Mouse (Mus musculus) v-Abl transformed pro-B cells (cell line): Measurements from ENCODE around the gene Gng7.

ENCODE experiments used
- in situ Hi-C, 2 experiments: fragments of 400-800 bp; cut with MboI; formaldehyde crosslinking; loops; one replicate each; pipeline ENCODE4 v1.15.1; 2025; ENCODE audit not compliant: unreplicated experiment in 2 of 2

Gng7 gene

DNA sequence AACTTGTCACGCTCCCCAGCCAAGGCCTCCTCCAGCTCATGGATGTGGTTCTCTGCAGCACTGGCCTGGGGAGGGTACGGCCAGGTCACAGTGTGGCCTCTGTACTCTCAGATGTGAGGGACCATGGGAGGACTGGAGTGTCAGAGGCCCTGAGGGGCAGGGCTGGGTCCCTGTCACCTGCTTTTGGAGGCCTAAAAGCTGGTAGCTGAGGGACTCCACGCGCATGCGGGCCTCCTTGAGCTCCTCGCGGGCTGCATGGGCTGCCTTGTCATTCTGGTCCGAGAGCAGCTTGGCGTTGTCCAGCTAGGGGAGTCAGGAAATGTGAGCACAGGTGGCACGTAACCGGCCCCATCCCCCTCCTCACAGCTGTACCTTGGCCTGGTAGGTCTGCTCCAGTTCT lies 110.0 kb downstream of the Gng7 start:
- in situ Hi-C loops: no loop called here

DNA sequence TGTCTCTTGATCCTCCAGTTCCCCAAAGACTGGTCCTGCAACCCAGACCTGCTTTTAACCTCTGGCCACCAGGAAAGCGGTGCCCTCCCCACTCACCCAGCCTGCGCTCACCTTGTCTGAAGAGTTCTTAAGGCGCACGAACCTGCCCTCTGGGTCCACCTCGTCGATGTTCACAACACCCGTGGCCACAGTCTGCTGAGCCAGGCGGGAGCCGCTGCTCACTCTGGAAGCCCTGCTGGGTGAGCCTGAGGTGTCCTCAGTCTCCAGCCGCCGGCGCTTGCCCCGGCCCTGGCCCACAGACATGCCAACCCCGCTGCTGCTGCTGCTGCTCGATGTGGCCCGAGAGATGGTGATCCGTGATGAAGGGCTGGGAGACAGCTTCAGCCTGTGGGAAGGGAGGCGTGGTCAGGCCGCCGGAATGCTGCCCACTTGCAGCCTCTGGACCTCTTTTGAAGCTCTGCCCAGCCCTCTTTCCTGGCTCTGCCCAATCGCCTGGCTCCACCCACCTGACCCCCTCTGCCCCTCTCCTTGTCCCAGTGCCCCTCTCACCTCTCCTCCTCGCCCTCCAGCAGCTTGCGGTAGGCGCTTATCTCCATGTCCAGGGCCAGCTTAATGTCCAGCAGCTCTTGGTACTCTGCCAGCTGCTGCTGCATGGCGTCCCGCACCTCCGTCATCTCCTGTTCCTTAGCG lies 110.6 kb downstream of the Gng7 start:
- in situ Hi-C loops: no loop called here

DNA sequence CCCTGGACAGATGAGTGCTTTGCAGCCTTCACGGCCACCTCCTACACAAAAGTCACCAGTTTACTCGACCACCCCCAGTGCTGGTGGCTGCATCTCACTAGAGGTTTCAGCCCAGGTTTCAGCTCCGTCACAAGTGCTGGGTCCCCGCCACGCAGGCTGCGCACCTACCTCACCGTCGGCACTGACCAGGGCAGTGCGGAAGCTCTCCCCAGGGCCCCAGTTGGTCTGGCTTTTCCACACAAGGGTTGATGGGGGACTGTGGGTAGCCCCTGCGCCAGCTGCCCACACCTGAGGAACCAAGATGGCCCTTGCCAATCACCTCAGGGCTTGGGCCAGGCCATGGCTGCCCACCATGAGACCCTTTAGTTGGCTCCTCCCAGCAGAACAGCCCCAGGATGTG lies 111.5 kb downstream of the Gng7 start:
- in situ Hi-C loops: no loop called here

DNA sequence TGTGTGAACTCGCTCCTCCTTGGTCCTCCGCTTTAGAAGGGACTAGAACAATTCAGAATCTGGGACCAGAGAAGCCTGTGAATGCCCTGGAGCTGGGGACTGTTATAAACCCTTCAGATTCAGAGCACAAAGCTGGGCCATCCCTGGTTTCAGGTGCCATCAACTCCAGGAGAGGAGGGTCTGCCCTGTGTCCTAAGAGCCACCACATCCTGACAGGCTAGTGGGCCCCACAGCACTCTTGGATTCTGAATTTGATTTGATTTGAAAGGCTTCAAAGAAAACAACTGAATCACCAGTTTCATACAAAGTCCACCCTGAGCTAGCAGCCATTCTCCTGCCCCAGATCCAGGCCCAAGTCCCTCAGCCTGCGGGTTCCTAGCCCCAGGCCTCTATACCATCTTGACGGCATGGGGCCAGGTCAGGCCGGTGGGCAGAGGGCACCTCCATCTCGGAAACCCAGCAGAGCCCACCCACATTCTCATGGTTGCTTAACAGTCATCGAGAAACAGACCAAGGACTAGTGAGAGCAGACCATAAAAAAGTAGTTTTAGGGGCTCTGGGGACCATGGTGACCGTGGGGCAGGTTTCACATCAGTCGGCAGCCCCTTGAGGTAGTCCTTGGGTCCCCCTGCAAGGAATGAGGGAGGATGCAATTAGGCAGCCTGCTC lies 112.3 kb downstream of the Gng7 start:
- in situ Hi-C loops: no loop called here

DNA sequence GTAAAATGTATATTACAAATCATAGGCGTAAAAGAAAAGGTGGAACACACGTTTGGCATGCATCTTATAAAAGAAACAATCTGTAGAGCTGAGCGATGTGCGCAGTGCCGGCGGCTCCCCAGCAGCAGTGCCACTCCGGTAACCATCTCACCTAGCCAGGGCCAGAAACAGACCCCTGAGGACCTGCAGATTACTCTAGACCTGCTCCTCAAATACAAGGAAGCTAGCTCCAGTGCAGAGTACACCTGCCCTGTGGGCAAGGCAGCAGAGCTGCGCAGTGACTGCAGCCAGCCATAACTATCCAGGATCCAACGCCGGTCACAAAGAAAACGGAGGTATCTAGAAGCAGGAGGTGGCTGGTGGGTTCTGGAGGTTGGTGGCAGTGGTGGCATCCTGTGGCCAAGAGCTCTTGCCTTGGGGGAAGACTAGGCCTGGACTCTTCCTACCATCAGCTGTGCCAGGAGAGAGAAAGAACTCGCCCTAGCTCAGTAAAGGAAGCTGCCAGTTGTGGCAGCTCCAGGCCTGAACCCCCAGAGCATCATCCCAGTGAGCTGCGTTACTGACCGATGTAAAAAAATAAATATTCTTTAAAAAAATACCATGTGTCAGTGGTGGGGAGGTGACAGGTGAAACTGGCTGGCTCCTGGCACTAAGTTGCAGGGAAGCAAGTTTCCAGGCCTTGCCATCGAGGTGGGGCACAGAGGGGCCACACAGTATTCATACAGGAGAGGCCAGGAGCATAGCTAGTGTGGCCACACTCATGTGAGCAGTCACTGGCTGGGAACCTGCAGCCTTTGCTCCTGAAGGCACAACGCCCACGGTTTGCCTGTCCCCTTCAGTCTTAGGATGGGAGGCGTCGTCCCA lies 113.1 kb downstream of the Gng7 start:
- in situ Hi-C loops: no loop called here

DNA sequence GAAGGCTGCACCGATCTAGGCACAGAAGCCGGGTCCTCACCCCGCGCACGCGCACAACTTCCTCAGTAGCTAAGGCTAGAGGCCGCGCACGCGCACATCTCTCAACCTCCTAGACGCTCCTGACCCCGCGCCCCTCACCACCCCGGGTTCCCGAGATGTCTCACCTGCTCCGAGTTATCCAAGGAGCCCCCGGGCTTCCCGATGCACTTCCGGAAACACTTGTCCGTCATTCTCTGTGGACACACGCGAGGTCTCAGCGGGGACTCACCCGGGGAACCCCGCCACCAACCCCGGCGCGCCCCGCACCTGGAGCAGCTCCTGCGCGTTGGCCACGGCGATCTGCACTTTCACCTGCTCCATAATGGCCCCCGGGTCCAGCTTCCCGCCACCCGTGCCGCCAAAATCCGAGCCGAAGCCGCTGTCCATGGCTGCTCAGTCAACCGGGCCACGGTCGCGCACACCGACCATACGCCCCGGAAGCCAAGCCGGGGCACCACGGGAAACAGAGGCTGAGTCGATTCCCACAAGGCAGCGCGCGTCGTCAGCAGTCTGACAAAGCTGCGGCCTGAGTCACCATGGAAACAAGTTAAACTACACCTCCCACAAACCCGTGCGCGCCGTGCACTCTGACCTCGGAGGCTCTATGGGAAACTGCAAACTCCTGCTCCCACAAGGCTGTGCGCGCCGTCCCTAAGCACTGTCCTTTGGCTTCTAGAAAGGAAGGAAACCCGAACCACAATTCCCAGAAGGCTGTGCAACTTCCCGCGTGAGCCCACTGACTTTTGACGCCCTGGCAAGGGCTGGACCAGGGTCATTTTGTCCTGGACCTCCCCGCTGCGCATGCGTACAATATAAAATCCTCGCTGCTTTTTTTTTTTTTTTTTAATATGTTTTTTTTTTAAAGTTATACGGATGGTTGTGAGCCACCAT lies 114.2 kb downstream of the Gng7 start, which contains the start of gene Timm13:
Gene Timm13 (minus strand): TSS at position 652 of the 930 bp plus-strand sequence.
- in situ Hi-C loops: no loop called here

DNA sequence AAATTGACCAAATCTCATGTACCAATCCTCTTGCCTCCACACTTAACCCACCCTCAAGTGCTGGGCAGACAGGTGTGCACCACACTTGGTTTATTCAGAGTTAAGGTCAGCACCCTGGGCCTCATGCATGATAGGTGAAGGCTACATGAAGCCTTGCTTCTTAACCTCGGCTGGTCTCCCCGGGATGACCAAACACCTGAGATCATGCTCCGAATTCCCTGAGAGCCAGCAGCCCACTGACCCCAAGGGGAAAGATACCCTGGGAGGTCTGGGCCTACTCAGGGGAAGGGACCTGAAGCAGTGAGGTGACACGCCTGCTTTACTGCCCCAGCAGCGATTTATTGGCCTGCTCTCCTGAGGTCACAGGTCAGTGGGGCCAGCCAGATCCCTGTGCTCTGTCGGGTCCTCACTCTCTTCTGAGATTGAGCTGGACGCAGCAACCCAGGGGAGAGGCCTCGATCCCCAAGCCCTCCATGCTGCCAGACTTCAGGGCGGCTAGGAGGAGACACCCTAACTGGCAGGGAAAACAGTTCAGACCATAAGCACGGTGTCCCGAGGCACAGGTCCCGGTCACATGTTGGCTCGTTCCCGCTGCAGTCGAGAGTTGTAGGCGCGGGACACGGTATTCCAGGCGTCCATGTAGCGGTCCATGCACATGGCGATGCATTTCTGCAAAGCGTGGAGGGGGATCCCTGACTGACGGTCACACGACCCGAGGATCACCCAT lies 115.0 kb downstream of the Gng7 start:
- in situ Hi-C loops: loop anchor here in 1 of 2 experiments (25.0 kb wide), 1 partner anchor 337 kb away; the partner anchor contains the start of gene Rexo1

DNA sequence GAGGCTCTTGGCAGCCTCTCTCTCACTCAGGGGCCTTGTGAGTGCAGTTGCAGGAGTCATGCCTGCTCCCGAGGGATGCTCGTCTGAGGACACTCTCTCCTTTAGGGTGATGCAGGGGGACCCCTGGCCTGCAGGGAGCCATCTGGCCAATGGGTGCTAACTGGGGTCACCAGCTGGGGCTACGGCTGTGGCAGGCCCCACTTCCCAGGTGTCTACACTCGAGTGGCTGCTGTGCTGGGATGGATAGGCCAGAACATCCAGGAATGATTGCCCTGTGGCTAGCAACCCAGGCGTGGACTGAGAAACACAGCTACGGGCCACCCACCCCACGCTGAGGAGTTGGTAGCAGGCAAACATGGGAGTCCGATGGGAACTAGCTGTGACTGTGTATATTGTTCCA lies 115.7 kb downstream of the Gng7 start:
- in situ Hi-C loops: loop anchor here in 1 of 2 experiments (25.0 kb wide), 1 partner anchor 337 kb away; the partner anchor contains the start of gene Rexo1
